Mouse (Mus musculus) frontal cortex, adult 2 months (tissue): ENCODE results near the gene Wrnip1. TPM values are rescaled to one million over a fixed set of nuclear protein-coding genes. Genes with fewer than 3 reads are reported as not detected.

Source experiments
- DNase-seq, 2 experiments: peaks; one replicate each; pipeline ENCODE4 v3.0.0; 2022; ENCODE audit warnings: low spot score in 1 of 2; ENCODE audit errors: extremely low spot score in 1 of 2
- polyA plus RNA-seq: library from polyadenylated mRNA; depleted of rRNA; stranded (reverse); fragments of >200 nt; gene quantifications from 2 replicates; pipeline ENCODE4 v1.2.3, GENCODE M21; 2012

The Wrnip1 gene
- polyA plus RNA-seq, 1 experiment: 66.5 TPM

DNA sequence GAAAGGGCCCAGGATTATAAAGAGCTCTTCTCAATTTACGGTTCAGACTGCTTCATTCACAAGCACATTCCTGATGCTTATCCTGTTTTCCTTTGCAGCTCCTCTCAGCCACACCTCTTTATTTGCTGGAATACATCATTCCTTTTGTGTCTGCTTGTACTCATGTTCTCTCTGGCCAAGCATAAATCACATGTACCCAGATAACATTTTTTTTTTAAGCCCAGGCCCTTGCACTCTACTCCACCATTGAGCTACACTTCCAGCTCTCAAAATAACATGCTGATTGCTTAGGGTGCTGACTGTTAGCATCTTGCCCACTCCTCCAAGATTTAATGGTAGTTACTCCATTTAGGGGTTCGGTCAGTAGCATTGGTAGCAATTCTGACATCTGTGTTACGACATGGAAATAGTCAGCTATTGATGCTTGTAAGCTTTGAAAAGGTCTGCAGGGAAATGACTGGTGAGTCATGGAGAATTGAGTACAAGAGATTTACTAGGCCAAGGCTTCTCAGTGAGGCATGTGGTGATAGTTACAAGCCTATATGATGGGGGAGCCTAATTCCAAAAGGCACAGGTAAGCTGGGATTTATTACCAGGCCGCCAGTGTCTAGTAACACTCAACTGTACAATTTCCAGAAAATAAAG, 2.0 kb downstream of the Wrnip1 start:
- no peak for DNase-seq

DNA sequence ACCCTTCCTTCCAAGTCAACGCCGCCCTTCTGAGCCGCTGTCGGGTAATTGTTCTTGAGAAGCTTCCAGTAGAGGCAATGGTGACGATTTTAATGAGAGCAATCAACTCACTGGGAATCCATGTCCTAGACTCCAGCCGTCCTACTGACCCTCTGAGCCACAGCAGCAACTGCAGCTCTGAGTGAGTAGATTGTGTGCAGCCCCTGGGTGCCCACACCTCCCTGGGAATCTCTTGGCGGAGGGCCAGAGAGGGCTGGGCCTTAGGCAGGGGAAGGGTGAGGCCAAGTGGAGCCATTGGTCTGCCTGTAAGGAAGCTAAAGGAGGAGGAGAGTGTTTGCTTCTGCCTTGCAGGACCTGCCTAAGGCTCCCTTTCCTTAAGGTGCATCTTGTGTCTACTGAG, 5.0 kb downstream of the Wrnip1 start:
- no peak for DNase-seq

DNA sequence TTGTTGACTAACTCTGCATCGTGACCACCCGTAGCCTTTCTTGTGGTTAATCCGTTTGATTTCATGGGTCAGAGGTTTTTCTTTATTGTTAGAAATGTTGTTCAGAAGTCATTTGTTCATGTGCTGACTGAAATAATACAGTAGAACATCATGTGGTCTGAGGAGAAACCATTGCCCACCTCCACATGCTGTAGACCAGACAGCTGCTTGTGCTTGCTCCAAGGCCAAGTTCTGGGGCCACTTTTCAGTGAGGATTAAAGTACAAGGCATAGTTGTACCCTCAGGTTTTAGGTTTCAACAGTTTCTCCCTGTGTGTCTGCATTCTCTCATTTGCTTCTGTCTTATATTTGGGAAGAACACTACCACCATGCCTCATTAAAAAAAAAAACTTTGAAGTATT, 5.8 kb downstream of the Wrnip1 start:
- DNase-seq: no peak

DNA sequence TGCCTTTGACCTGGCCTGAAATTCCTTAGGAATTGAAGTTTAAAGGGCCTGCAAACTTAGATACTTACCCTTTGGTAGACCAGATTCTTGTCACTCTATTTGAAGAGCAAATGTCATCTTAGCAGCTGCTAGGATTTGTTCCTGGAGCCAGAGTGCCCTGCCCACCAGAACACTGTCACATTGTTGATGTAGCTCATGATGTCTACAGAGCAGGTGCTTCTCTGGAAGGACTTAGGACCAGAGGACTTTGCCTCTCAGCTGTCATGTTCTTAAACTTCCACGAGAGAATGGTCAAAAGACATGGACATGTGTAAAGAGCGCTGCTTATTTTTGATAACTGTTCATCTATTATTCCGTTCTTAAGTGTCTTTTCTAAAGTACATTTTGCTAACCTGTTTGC, 17.4 kb downstream of the Wrnip1 start:
- no peak for DNase-seq

DNA sequence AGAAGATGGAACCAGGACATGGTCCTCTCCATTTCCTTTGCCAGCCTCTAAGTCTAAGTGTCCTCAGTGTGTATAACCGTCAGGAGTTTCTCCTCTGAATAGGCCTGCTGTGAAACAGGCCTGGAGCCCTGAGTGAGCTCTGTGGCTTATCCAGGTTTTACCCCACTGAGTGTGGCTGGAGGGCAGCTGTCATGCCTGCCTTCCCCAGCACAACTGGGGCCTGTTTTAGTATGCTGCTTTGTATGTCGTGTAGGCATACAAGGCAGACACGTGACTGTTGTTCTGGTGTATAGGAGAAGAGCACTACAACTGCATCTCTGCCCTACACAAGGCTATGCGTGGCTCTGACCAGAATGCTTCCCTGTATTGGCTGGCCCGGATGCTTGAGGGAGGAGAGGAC, 18.1 kb downstream of the Wrnip1 start:
- no peak for DNase-seq

DNA sequence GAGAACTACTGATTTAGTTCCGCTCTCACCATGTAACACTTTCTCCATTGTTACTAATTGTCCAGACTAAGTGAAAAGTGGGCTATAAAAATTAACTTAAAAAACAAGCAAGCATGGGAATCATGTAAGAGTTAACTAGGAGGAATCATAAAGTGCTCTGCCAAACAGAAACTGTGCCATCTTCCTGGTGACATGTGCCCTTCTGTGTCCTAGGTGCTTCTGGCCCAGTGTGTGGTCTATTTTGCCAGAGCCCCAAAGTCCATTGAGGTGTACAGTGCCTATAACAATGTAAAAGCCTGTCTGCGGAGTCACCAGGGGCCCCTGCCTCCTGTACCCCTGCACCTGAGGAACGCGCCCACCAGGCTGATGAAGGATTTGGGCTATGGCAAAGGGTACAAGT, 19.8 kb downstream of the Wrnip1 start:
- DNase-seq: no peak

DNA sequence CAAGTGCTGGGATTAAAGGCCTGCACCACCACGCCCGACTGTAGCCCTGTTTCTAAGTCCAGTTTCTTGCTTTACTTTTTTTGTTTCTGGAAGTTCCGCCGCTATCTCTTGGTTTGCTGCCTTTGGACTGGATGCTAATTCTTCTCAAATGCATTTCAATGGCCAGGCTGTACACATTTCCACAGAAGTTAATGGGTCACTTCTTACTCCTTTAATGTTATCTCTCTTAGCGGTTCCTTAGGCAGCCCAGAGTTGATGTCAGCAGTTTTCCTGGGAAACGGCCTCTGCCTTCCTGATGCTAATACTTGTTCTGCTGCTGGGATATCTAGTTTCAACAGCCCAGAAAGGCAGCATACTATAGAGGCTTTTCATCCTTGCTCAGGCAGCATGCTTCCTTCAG, 21.3 kb downstream of the Wrnip1 start:
- DNase-seq: no peak

DNA sequence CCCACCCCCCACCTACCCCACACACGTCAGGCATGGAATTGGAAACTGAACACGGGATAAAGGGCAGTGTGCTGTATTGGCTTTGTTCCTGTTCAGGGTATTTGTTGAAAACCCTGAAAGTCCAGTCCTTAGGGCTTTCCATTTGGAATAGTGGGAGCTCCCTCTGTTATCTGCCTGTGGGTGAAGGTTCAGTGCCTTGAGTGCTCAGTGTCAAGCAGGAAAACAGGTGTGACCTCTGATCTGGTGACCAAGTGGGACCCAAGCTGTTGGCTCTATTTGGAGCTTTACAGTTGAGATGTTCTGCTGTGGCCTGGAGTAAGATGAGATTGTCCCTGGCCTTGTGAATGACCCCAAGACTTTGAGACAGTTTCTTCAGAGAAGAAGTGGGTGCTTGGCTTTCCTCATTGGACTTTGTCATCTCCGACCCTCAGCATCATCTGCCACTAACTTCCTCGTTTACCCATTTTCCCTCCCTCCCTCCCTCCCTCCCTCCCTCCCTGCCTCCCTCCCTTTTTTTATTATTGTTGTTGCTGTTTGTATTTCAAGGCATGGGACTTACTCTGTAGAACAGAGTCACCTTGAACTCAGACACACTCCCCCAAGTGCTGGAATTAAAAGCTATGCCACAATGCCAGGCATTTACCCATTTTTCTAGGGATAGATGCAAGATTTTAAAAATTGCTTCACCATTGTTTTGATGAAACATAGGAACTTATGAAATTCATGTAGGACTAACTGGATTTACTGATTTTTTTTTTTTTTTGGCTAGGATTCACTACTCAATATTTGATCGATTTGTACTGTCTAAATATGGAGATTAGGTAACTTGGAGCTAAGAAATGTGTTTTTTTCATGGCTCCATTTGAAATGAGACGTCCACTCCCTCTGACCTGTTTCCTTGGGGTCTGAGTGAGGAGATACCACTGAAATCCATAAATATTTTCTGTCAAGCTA, 22.8 kb downstream of the Wrnip1 start:
- no peak for DNase-seq

DNA sequence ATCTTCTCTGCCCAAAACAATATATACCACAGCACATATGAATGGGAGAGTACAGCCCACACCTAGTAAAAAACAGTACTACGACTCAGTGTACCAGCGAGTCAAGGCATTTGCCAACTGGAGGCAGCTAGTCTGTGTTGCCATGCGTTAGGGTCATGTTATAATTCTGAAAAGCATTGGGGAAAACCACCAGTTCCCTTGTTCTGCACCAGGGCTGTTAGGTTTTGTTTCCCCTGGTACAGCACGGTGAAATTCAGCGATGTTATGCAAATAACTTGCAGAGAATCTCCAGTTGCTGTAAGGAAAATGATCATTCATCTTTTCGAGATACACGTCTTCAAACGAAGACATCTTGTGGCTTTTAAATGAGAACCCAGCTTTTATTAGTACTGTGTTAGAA, 23.7 kb downstream of the Wrnip1 start:
- DNase-seq: no peak

DNA sequence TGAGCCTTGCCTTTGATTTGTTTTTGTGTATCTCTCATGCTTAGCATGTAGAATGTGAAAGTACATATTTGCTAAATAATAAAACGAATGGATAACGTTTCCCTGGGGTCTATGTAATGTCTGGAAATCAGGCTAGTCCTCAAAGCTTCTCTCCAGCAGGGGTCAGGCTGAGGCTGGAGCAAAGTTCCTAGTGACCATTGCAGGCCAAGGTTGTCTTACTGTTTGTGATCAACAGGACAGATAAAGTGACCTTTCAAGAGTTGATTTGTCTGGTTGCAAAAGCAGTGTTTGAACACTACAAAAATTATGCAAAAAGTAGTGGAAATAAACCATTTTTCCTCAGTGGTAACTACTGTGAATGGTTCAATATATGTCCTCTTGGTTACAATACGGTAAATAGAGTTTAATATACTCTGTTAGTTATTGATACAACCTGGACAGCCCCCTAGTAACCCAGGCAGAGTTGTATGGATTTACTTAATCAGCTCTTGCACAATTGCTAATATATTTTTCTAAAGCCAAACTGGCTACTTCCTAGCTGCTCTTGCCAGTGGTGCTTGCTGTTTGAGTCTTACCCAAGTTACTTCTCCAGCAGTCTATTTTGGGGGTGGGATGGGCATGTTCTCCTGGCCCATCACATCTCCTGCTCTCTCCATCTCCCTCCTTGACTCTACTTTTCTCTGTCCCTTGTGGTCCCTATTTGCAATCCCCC, 25.4 kb downstream of the Wrnip1 start:
- no peak for DNase-seq

DNA sequence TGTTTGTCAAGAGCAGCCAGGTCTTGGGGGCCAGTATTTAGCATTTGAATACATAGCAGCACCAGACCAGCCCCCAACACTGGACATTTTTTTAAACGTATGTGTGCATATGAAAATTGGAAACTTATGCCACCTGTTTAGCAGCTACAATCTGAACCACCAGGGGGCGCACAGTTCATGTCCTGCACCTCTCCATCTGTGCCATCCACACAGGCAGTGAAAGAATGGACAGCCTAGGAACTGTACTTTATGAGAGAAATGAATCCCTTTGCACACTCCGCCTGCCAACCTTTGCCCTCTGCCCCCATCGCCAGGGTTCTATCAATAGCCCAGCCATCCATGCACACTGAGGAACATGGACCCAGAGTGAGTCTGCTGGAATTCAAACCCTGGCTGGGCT, 26.1 kb downstream of the Wrnip1 start:
- DNase-seq: peak in 1 of 2 experiments; percentile 73

DNA sequence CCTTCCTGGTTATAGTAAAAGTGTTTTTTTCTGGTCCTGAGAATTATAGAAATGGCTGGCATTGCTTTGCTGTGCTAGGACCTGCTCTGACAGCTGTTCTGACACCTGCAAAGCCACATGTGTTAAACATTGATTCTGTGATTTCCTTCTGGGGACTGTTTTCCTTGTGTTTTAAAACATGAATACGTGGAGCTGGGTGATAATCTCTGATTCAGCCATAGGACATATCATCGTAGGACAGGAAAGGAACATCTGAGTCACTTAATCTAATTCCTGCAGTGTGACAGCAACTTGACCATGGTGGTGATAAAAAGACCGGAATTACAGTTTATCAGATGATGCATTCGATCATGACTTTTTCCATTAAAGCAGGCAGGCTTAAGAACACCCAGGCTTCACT, 27.0 kb downstream of the Wrnip1 start:
- no peak for DNase-seq

DNA sequence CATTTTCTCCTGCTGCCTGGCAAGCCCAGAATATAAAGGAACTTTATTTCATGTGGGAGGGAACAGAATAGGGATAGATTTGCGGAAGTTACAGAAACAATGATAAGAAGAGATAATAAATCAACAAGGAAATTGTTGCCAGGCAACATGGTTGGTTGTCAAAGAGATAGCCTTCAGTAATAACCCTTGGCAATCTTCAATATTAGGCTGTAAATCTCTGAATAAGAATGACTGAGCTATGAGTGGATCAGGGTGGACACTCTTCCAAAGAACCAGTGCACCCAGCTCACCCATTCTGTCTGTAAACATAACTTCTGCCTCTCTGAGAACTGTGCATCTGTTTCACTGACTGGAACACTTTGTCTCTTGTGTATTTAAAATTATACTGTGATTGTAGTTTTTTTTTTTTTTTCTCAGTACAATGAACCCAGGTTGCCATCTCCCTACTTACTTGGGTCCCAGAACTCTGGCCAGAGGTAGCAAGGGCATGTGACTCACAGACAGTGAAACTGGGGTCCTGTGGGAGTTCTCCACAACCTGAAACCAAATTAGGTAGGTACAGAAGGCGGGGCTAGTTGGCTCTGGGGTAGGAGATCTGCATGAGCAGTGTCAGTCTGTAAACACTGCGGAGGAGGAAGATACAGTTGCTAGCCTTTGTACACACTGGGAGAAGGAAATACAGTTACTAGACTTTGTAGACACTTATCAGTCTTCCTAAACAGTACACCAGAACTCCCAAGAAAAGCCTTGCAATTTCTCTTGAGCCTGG, 29.9 kb downstream of the Wrnip1 start:
- DNase-seq: no peak

DNA sequence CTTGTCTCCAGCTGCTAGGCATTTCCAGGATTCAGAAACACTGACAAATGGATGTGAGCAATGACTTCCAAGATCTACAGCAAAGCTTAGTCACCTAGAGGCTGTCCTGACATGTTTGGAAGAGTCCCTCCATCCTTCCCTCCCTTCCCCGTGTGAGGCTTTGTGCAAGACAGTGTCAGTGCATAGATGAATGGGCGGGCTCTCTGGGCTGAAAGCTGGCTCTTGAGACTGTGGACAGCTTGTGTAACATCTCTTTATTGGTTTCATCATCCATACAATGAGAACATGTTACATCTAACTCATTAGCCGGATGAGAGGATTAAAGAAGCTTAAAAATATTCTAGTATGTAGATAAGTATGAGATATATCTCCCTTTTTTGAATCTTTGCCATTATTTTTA, 30.9 kb downstream of the Wrnip1 start:
- no peak for DNase-seq

DNA sequence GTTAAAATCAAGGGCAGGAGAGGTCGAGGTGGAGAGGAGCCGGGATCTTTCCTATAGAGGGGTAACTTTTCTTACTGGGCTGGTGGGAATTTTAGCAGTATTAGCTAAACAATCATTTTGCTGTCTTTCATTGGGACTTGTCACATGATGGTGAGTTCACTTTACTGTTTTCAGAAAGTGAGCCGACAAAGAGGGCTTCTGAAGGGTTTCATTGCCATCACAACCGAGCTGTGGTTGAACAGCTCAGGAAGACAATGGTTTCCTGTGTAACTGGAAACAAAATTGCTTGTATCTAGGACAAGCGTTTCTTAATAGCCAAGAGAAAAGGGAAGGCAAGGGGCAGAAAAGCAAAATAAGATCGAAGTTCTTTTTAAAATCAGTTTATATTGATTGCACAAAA, 31.4 kb downstream of the Wrnip1 start:
- DNase-seq: no peak

DNA sequence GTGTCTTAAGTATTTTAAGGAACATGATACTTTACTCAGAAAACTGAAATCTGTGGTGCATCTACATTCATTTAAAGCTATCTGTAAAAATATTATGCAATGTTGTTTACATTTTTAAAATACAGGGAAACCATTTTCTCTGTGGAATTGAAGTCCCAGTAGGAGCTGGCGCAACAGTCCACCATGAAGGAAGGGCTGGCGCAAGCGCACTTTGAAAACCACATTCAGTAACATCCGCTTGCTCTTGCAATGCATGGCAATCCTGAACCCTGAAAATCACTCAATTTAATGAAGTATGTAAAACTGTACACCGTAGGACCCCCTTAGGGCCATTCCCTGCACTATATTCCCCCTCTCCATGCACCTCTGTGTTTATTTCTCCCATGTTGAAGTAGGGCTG, 32.7 kb downstream of the Wrnip1 start:
- DNase-seq: no peak

DNA sequence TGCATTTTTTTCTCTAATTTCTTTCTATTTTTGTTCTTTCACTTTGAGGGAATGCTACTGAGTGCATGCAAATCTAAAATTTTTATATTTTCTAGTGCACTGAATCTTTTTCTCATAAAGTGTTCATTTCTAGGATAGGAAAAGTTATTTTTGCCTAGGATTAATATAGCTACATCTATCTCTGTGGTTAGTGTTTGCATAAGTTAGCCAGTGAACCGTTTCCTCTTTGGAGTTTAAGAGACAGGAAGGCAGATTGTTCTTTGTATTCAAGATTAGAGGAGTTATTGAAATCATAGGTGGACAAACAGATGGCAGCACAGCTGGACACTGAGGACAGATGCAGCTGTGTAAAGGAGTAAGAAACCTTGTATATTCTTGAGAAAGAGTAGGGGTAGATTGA, 37.5 kb downstream of the Wrnip1 start:
- DNase-seq: no peak

DNA sequence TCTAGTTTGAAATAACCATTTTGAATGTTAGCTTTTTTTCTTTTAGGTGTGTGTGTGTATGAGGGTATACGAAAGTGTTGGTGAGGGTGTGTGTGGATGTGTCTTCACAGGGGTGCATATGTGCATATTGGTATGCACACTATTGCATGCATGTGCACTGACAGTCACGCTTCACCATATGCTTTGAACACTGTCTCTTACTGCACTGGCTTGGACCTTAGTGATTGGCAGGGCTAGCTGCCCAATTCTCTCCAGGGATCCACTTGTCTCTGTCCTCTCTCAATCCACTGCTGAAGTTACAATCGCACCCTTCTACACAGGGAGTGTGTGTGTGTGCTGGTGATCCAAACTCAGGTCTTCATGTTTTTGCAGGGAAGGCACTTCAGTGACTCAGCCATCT, 39.5 kb downstream of the Wrnip1 start:
- DNase-seq: no peak

DNA sequence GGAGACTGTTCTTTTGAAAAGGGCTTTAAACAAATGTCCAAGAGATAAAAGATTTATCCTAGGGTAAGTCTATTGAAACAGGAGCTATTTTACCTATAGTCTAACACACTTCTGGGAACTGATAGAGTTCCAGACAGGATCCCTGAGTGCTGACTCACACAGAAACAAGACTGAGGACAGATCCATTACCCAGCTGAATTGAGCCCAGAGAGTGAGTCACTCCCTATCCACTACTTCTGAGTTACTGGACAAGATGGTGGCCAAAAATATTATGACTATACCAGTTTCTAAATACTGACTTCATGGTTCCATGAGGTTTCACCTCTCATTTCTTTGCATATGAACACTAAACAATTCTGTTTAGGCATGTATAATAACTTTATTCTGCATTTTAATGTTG, 44.4 kb downstream of the Wrnip1 start:
- DNase-seq: no peak

DNA sequence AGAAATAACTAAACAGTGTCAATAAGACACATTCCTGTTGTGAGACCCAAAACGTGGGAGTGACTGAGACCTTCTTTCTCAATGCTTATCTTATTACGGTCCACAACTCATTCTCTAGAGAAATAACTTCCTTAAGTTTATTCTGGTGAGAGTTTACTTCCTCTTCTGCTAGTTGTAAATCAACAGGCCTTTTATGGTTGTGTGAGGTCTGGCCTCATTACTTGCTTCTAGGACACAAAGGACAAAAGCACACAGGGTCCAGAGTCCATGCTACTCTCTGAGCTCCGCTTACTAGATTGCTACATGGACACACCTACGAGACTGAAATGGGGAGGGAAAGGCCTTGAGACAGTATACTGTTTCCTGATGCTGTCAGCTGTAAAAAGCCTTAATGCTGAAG, 47.3 kb downstream of the Wrnip1 start:
- DNase-seq: no peak
